Mouse (Mus musculus) ES-E14 (cell line): ENCODE measurements around the gene Zfp740. TPM values are rescaled to one million over a fixed set of nuclear protein-coding genes. Genes with fewer than 3 reads are reported as not detected.

ENCODE experiments used
- DNase-seq: peaks from one replicate; pipeline ENCODE4 v3.0.0-alpha.2; 2013; ENCODE audit warnings: low read depth, low spot score
- H3K27ac ChIP-seq: 2 replicates; pipeline ENCODE4 v1.5.1; 2012; ENCODE audit warnings: low read depth, mild to moderate bottlenecking, low read length, moderate library complexity, mixed read lengths; ENCODE audit not compliant: poor library complexity, insufficient read depth, severe bottlenecking
- H3K36me3 ChIP-seq: 2 replicates; pipeline ENCODE4 v1.6.1; 2012; ENCODE audit warnings: mild to moderate bottlenecking, low read length, moderate library complexity, mixed read lengths; ENCODE audit not compliant: control insufficient read depth, poor library complexity, insufficient read depth, severe bottlenecking
- H3K4me1 ChIP-seq, 2 experiments: fragments of 150-350 bp in 1 of 2; sonication (generic) in 1 of 2; 2 replicates each; pipeline ENCODE4 v1.6.1; 2012; ENCODE audit warnings: low read length in 2 of 2, mild to moderate bottlenecking in 1 of 2, mixed read lengths in 1 of 2; ENCODE audit not compliant: control insufficient read depth in 2 of 2, insufficient read depth in 2 of 2, poor library complexity in 1 of 2
- H3K4me3 ChIP-seq, 2 experiments: fragments of 150-350 bp in 1 of 2; sonication (generic) in 1 of 2; 2 replicates each; pipeline ENCODE4 v1.5.1; 2012; ENCODE audit warnings: low read length in 2 of 2, low read depth in 1 of 2, mild to moderate bottlenecking in 1 of 2, mixed read lengths in 1 of 2; ENCODE audit not compliant: insufficient read depth in 1 of 2, poor library complexity in 1 of 2, severe bottlenecking in 1 of 2
- H3K9ac ChIP-seq: 2 replicates; pipeline ENCODE4 v1.6.1; 2012; ENCODE audit warnings: low read depth, mild to moderate bottlenecking, low read length, mixed read lengths; ENCODE audit not compliant: poor library complexity, insufficient read depth, severe bottlenecking
- H3K9me3 ChIP-seq: fragments of 150-350 bp; sonication (generic); 2 replicates; pipeline ENCODE4 v1.6.1; 2012; ENCODE audit warnings: low read depth, mild to moderate bottlenecking, low read length; ENCODE audit not compliant: control insufficient read depth, insufficient read depth
- CHD2 ChIP-seq: IDR thresholded peaks from 2 replicates; pipeline ENCODE4 v1.6.1; 2014; ENCODE audit warnings: mild to moderate bottlenecking, low read depth, low read length, inconsistent platforms
- HCFC1 ChIP-seq: IDR thresholded peaks from 2 replicates; pipeline ENCODE4 v1.6.1; 2012; ENCODE audit warnings: low read length, inconsistent platforms, borderline replicate concordance; ENCODE audit not compliant: insufficient read depth
- MAFK ChIP-seq: IDR thresholded peaks from 2 replicates; pipeline ENCODE4 v1.6.1; 2014; ENCODE audit warnings: mild to moderate bottlenecking, low read depth, low read length, inconsistent platforms; ENCODE audit not compliant: insufficient read depth
- ZC3H11A ChIP-seq: IDR thresholded peaks from 2 replicates; pipeline ENCODE4 v1.6.1; 2012; ENCODE audit warnings: low read depth, mild to moderate bottlenecking, inconsistent platforms, low read length, borderline replicate concordance
- ZNF384 ChIP-seq: IDR thresholded peaks from 2 replicates; pipeline ENCODE4 v1.6.1; 2012; ENCODE audit warnings: low read depth, low read length, inconsistent platforms
- in situ Hi-C, 2 experiments: fragments of 600-800 bp; cut with MboI; formaldehyde crosslinking; loops; one replicate each; pipeline ENCODE4 v1.15.1; 2025; ENCODE audit warnings: low sequenced_read_pairs in 2 of 2, inconsistent platforms in 1 of 2; ENCODE audit not compliant: unreplicated experiment in 2 of 2
- total RNA-seq: library from RNA; depleted of rRNA; stranded (reverse); fragments of 300-350 nt; gene quantifications from 2 replicates; pipeline ENCODE4 v1.2.3, GENCODE M21; 2012; rRNA removed

Zfp740 gene
- total RNA-seq, 1 experiment, result 98.5 TPM

- 0 out of 2 replicates have a peak overlapping the region, but pooled peaks have one; percentile 21 for H3K27ac ChIP-seq
- peak overlapping the region; percentile 58 to 84; a peak in 2 of 4 replicates for H3K4me3 ChIP-seq
- peak overlapping the region; percentile 19; the same call in 1 of the 2 replicates for H3K9ac ChIP-seq
- TF ChIP-seq ZNF384, result no peak
- TF ChIP-seq CHD2, result no peak
- no peak for TF ChIP-seq ZC3H11A
- TF ChIP-seq MAFK, result no peak
- TF ChIP-seq HCFC1, result no peak
- DNase-seq, result no peak
- in situ Hi-C loops, result no loop called here
- H3K36me3 ChIP-seq, result no peaks in the 10 kb centered on the region
- H3K9me3 ChIP-seq, result no peaks in the 10 kb centered on the region
- H3K4me1 ChIP-seq, result peaks cover 14 to 48% of the 10 kb centered on the region in 2 experiments
These were observed 55.7 kb downstream of the Zfp740 start for GRCm38 (mm10) chr15:102258581-102259253.

GRCm38 (mm10) chr15:102262582-102262981 lies 59.5 kb downstream of the Zfp740 start:
- DNase-seq, result no peak
- in situ Hi-C loops, result no loop called here
- Histone ChIP-seq H3K4me1 (peaks cover 7 to 33% of the 10 kb centered on the region in 2 experiments), H3K27ac (no peak overlapping the region), H3K4me3 (0 out of 4 replicates have a peak overlapping the region, but pooled peaks of 1 of the 2 experiments have one; percentile 12), H3K9me3 (no peaks in the 10 kb centered on the region), H3K36me3 (no peaks in the 10 kb centered on the region), H3K9ac (peak overlapping the region; percentile 31; the same call in 1 of the 2 replicates)
- no peak for TF ChIP-seq ZNF384
- TF ChIP-seq ZC3H11A, result no peak
- no peak for TF ChIP-seq MAFK
- TF ChIP-seq CHD2, result no peak
- TF ChIP-seq HCFC1, result no peak

GRCm38 (mm10) chr15:102263037-102263436 lies 60.0 kb downstream of the Zfp740 start:
- in situ Hi-C loops, result no loop called here

More at GRCm38 (mm10) chr15:102263037-102263436, 60.0 kb downstream of the Zfp740 start:
- H3K27ac ChIP-seq, result no peak overlapping the region
- no peak overlapping the region for H3K4me3 ChIP-seq
- no peaks in the 10 kb centered on the region for H3K9me3 ChIP-seq
- no peaks in the 10 kb centered on the region for H3K36me3 ChIP-seq
- no peak overlapping the region for H3K9ac ChIP-seq
- TF ChIP-seq ZC3H11A (no peak), ZNF384 (no peak), CHD2 (no peak), MAFK (no peak), HCFC1 (no peak)
- H3K4me1 ChIP-seq, result peaks cover 7 to 33% of the 10 kb centered on the region in 2 experiments
- DNase-seq, result no peak

Other genes with a start within 250 kb of the Zfp740 start
- gene Krt78, start 249.0 kb upstream of the Zfp740 start, total RNA-seq, result 0.09 TPM in 1 of 2 replicates, not detected in the other
- 346 and 451 TPM in 2 replicates for gene Krt8, start 198.8 kb upstream of the Zfp740 start, total RNA-seq
- 266 and 382 TPM in 2 replicates for gene Krt18, start 175.1 kb upstream of the Zfp740 start, total RNA-seq
- gene Eif4b, start 129.5 kb upstream of the Zfp740 start, total RNA-seq, result 361 and 417 TPM in 2 replicates
- gene Tns2, start 102.8 kb upstream of the Zfp740 start, total RNA-seq, result 4.5 and 4.9 TPM in 2 replicates
- 22.7 and 34.8 TPM in 2 replicates for gene Spryd3, start 67.0 kb upstream of the Zfp740 start, total RNA-seq
- gene Igfbp6, start 58.9 kb upstream of the Zfp740 start, total RNA-seq, result 4.2 and 7.5 TPM in 2 replicates
- gene Soat2, start 52.7 kb upstream of the Zfp740 start, total RNA-seq, result 5.3 and 9.5 TPM in 2 replicates
- gene Csad, start 1.5 kb downstream of the Zfp740 start, total RNA-seq, result 47.3 and 51.9 TPM in 2 replicates
- gene Itgb7, start 28.7 kb downstream of the Zfp740 start, total RNA-seq, result 34.0 and 93.0 TPM in 2 replicates
- 101 and 115 TPM in 2 replicates for gene Rarg, start 54.3 kb downstream of the Zfp740 start, total RNA-seq
- 0.45 and 1.0 TPM in 2 replicates for gene Gm9918, start 67.3 kb downstream of the Zfp740 start, total RNA-seq
- gene Mfsd5, start 76.2 kb downstream of the Zfp740 start, total RNA-seq, result 89.9 and 95.7 TPM in 2 replicates
- 84.1 TPM in 2 replicates for gene Espl1, start 93.0 kb downstream of the Zfp740 start, total RNA-seq
- 139 and 201 TPM in 2 replicates for gene Pfdn5, start 122.9 kb downstream of the Zfp740 start, total RNA-seq
- gene Myg1, start 128.5 kb downstream of the Zfp740 start, total RNA-seq, result 84.7 and 109 TPM in 2 replicates
- 69.2 and 86.0 TPM in 2 replicates for gene Aaas, start 147.5 kb downstream of the Zfp740 start, total RNA-seq
- 0.09 TPM in 1 of 2 replicates, not detected in the other for gene Sp7, start 163.9 kb downstream of the Zfp740 start, total RNA-seq
- gene Sp1, start 202.9 kb downstream of the Zfp740 start, total RNA-seq, result 93.4 and 130 TPM in 2 replicates
- gene Amhr2, start 242.1 kb downstream of the Zfp740 start, total RNA-seq, result 5.6 and 16.5 TPM in 2 replicates